13 mouse cellular contexts compared by ENCODE assay signal in genomic region chrX:101451591-101451990, GRCm38 (mm10).
"Had no signal": no experiment of that assay in that cellular context is flagged by ENCODE, and none has a peak within 500 bp of the region (broad histone marks: within the 10 kb centered on the region; RNA-seq: fewer than 3 reads in every experiment).

No protein-coding gene starts in this region.

- H3K9me3 ChIP-seq: limb, embryonic 13.5 days; megakaryocyte, embryonic 14.5 days; midbrain, embryonic 12.5 days; neural tube, embryonic 13.5 days had no signal

- H3K4me1 ChIP-seq: limb, embryonic 13.5 days; megakaryocyte, embryonic 14.5 days; midbrain, embryonic 12.5 days; neural tube, embryonic 13.5 days had no signal

- ATAC-seq: midbrain, embryonic 16.5 days had no signal

- H3K9ac ChIP-seq: limb, embryonic 13.5 days; liver, embryonic 14.5 days; midbrain, embryonic 12.5 days; neural tube, embryonic 13.5 days had no signal

- H3K27ac ChIP-seq: limb, embryonic 13.5 days; liver, embryonic 14.5 days; midbrain, embryonic 12.5 days; neural tube, embryonic 13.5 days had no signal

- H3K27me3 ChIP-seq: neural tube, embryonic 13.5 days had no signal

- H3K4me3 ChIP-seq: limb, embryonic 13.5 days; megakaryocyte, embryonic 14.5 days; midbrain, embryonic 12.5 days; neural tube, embryonic 13.5 days had no signal

- DNase-seq: kidney, postnatal 14 days; left cerebral cortex, postnatal 4 days; lung, adult 18-20 months; lung, postnatal 10 days; lung, postnatal 4 days; right cerebral cortex, postnatal 14 days; thymus, postnatal 36 days had no signal
